Mouse (Mus musculus): ENCODE measurements around the gene Ap1g1.
"Not testable (repeated sequence)": the region's sequence is repeated elsewhere in the genome, so short reads cannot be mapped to it uniquely, and the experiment has no call there.

Ap1g1 gene

GRCm38 (mm10) chr8:109778280-109778977 is at the start of gene Ap1g1:
Ap1g1 (plus strand) TSS chr8:109778554.
- ATAC-seq (ENCODE audit: insufficient number of reproducible peaks, low FRiP score, low TSS enrichment): peak; percentile 98

GRCm38 (mm10) chr8:109731012-109731411 is 47.3 kb upstream of the Ap1g1 start:
- no peak for ATAC-seq (ENCODE audit: insufficient number of reproducible peaks, low FRiP score, low TSS enrichment)

- ATAC-seq (ENCODE audit: insufficient number of reproducible peaks, low FRiP score, low TSS enrichment): no peak
These were observed 44.3 kb upstream of the Ap1g1 start for GRCm38 (mm10) chr8:109734018-109734417.

GRCm38 (mm10) chr8:109736819-109737218 is 41.5 kb upstream of the Ap1g1 start:
- ATAC-seq (ENCODE audit: insufficient number of reproducible peaks, low FRiP score, low TSS enrichment): no peak

- ATAC-seq (ENCODE audit: insufficient number of reproducible peaks, low FRiP score, low TSS enrichment): peak; percentile 71
These were observed 40.9 kb upstream of the Ap1g1 start, which contains the start of gene Atxn1l for GRCm38 (mm10) chr8:109737237-109738048. Atxn1l (minus strand) TSS chr8:109737739.

- ATAC-seq (ENCODE audit: insufficient number of reproducible peaks, low FRiP score, low TSS enrichment): no peak
These were observed 40.3 kb upstream of the Ap1g1 start for GRCm38 (mm10) chr8:109738049-109738380.

GRCm38 (mm10) chr8:109747468-109748199 is 30.7 kb upstream of the Ap1g1 start:
- no peak for ATAC-seq (ENCODE audit: insufficient number of reproducible peaks, low FRiP score, low TSS enrichment)

- ATAC-seq (ENCODE audit: insufficient number of reproducible peaks, low FRiP score, low TSS enrichment): no peak
These were observed 28.1 kb upstream of the Ap1g1 start for GRCm38 (mm10) chr8:109750274-109750673.

GRCm38 (mm10) chr8:109750699-109751098 is 27.7 kb upstream of the Ap1g1 start:
- ATAC-seq (ENCODE audit: insufficient number of reproducible peaks, low FRiP score, low TSS enrichment): no peak

- ATAC-seq (ENCODE audit: insufficient number of reproducible peaks, low FRiP score, low TSS enrichment): no peak
These were observed 26.4 kb upstream of the Ap1g1 start for GRCm38 (mm10) chr8:109751731-109752485.

- ATAC-seq (ENCODE audit: insufficient number of reproducible peaks, low FRiP score, low TSS enrichment): no peak
These were observed 23.7 kb upstream of the Ap1g1 start for GRCm38 (mm10) chr8:109754696-109755095.

GRCm38 (mm10) chr8:109755554-109755953 is 22.8 kb upstream of the Ap1g1 start:
- ATAC-seq (ENCODE audit: insufficient number of reproducible peaks, low FRiP score, low TSS enrichment): not testable (repeated sequence)

GRCm38 (mm10) chr8:109756849-109757248 is 21.5 kb upstream of the Ap1g1 start:
- ATAC-seq (ENCODE audit: insufficient number of reproducible peaks, low FRiP score, low TSS enrichment): no peak

- ATAC-seq (ENCODE audit: insufficient number of reproducible peaks, low FRiP score, low TSS enrichment): no peak
These were observed 18.9 kb upstream of the Ap1g1 start for GRCm38 (mm10) chr8:109759426-109759825.

- ATAC-seq (ENCODE audit: insufficient number of reproducible peaks, low FRiP score, low TSS enrichment): no peak
These were observed 18.1 kb upstream of the Ap1g1 start for GRCm38 (mm10) chr8:109760221-109760620.

GRCm38 (mm10) chr8:109764031-109764430 is 14.3 kb upstream of the Ap1g1 start:
- no peak for ATAC-seq (ENCODE audit: insufficient number of reproducible peaks, low FRiP score, low TSS enrichment)

- ATAC-seq (ENCODE audit: insufficient number of reproducible peaks, low FRiP score, low TSS enrichment): no peak
These were observed 12.3 kb upstream of the Ap1g1 start for GRCm38 (mm10) chr8:109766081-109766480.

- no peak for ATAC-seq (ENCODE audit: insufficient number of reproducible peaks, low FRiP score, low TSS enrichment)
These were observed 5.2 kb upstream of the Ap1g1 start for GRCm38 (mm10) chr8:109773154-109773553.

- ATAC-seq (ENCODE audit: insufficient number of reproducible peaks, low FRiP score, low TSS enrichment): no peak
These were observed 503 bp upstream of the Ap1g1 start for GRCm38 (mm10) chr8:109777851-109778250.

GRCm38 (mm10) chr8:109778993-109779421 is 653 bp downstream of the Ap1g1 start:
- peak; percentile 40 for ATAC-seq (ENCODE audit: insufficient number of reproducible peaks, low FRiP score, low TSS enrichment)
